Mouse (Mus musculus): ENCODE results near the gene Pheta2. TPM values are rescaled to one million over a fixed set of nuclear protein-coding genes. Genes with fewer than 3 reads are reported as not detected.

Pheta2 gene
- 1.8 and 2.3 TPM in 2 replicates for polyA plus RNA-seq (2012)

GRCm38 (mm10) chr15:82338593-82339112, at the start of gene Pheta2, which contains the start of the genes Naga and Smdt1:
TSS of gene Pheta2 (plus strand) at chr15:82338942.
TSS of gene Naga (minus strand) at chr15:82338925.
TSS of gene Smdt1 (plus strand) at chr15:82338959.
- no peak for TF ChIP-seq TAL1 (IDR thresholded peaks at IDR 0.05; ENCODE audit: low read length)
- Histone ChIP-seq H3K4me1 (ENCODE audit: control insufficient read depth) (peaks cover 74% of the 10 kb centered on the region), H3K27me3 (ENCODE audit: control insufficient read depth) (no peaks in the 10 kb centered on the region), H3K4me3 (replicated peaks) (peak within 1 kb of the TSS; percentile 91), H3K9me3 (ENCODE audit: control insufficient read depth, low read length) (peaks cover 2% of the 10 kb centered on the region; the same call in 1 of the 2 replicates), H3K36me3 (ENCODE audit: control insufficient read depth) (peaks cover 53% of the 10 kb centered on the region)

DNA sequence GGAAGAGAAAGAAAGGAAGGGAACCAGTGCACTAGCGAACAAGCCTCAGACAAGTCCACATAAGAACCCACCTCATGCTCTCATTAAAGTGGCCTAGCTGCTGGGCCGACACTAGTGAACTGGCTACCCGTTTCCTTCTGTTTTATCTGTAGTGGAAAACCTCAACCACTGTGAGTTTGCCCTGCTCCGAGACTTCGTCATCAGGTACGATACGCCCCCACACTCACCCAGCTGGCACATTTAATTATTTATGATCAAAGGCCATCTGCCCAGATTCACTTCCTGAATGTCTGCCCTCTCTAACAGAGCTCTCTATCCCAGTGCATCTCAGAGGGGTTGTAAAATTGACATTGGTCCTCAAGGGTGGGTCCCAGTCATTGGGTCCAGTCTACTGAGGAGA, 48.5 kb upstream of the Pheta2 start:
- H3K4me3 ChIP-seq (replicated peaks) = no peak overlapping the region
- peaks cover 11% of the 10 kb centered on the region for H3K4me1 ChIP-seq (ENCODE audit: control insufficient read depth)
- H3K9me3 ChIP-seq (ENCODE audit: control insufficient read depth, low read length) = no peaks in the 10 kb centered on the region
- H3K27me3 ChIP-seq (ENCODE audit: control insufficient read depth) = peaks cover 16% of the 10 kb centered on the region
- no peaks in the 10 kb centered on the region for H3K36me3 ChIP-seq (ENCODE audit: control insufficient read depth)
- no peak for TF ChIP-seq TAL1 (IDR thresholded peaks at IDR 0.05; ENCODE audit: low read length)
- TF ChIP-seq GATA1 (IDR thresholded peaks at IDR 0.05; ENCODE audit: low read length) = no peak

DNA sequence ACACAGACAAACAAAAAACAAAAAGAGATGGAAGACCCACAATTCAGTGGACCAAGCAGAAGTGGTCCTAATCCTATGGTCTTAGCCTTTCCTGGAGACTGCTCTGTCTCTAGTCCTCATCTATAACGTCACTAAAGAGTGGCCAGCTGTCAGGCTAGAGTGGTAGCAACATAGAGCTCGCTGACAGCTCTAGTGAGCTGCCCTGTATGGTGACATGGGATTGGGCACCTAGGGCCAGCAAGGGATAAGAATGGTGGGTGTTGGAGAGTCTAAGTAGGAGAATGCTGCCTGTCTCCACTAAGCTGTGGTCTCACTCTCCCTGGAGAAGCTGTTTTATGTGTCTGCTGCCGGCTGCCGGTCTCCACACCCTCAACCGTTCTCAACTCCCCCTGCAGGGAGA, 45.9 kb upstream of the Pheta2 start:
- peaks cover 11% of the 10 kb centered on the region for H3K4me1 ChIP-seq (ENCODE audit: control insufficient read depth)
- no peak overlapping the region for H3K4me3 ChIP-seq (replicated peaks)
- H3K9me3 ChIP-seq (ENCODE audit: control insufficient read depth, low read length) = no peaks in the 10 kb centered on the region
- TF ChIP-seq TAL1 (IDR thresholded peaks at IDR 0.05; ENCODE audit: low read length) = no peak
- no peak for TF ChIP-seq GATA1 (IDR thresholded peaks at IDR 0.05; ENCODE audit: low read length)
- peaks cover 10% of the 10 kb centered on the region for H3K27me3 ChIP-seq (ENCODE audit: control insufficient read depth)
- H3K36me3 ChIP-seq (ENCODE audit: control insufficient read depth) = no peaks in the 10 kb centered on the region

DNA sequence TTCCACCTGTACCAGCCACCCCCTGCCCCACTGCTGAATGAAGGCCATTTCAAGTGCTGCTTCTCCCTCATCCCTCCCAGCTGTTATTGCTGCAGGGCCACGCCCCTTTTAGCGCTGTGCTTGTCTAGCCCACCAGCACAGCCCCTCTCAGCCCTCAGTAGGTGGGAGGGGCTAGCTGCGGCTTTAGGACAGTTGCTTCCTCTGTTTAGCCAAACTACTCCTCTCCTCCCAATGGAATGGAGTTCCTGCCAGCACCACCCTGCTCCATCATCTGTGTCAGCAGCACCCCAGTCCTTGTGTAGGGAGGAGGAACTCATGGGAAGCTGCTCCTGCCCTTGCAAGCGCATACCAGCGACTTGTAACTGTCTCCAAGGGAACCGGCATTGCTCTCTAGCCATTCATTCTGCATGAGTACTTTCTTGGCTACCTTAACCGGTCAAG, 45.5 kb upstream of the Pheta2 start:
- Histone ChIP-seq H3K4me3 (replicated peaks) (no peak overlapping the region), H3K27me3 (ENCODE audit: control insufficient read depth) (peaks cover 10% of the 10 kb centered on the region), H3K36me3 (ENCODE audit: control insufficient read depth) (no peaks in the 10 kb centered on the region), H3K4me1 (ENCODE audit: control insufficient read depth) (peaks cover 11% of the 10 kb centered on the region), H3K9me3 (ENCODE audit: control insufficient read depth, low read length) (no peaks in the 10 kb centered on the region)
- no peak for TF ChIP-seq TAL1 (IDR thresholded peaks at IDR 0.05; ENCODE audit: low read length)
- no peak for TF ChIP-seq GATA1 (IDR thresholded peaks at IDR 0.05; ENCODE audit: low read length)

DNA sequence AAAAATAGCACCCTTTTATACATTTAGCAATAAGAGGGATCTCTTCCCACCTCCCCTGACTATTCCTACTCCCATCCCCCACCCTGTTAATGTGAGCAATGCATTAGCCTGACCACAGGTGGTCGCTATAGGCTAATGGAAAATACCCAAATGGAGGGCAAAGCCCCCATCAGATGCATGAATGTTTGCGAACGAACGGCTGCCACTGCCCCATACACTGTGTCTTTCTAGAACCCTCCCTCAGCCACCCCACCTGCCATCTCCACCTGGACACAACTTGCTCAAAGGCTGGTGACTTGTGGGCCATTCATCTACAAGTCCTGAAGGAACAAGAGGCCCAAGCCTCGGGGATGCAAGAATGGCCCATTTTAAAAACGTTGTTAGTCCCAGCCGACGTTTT, 44.7 kb upstream of the Pheta2 start:
- no peaks in the 10 kb centered on the region for H3K36me3 ChIP-seq (ENCODE audit: control insufficient read depth)
- H3K9me3 ChIP-seq (ENCODE audit: control insufficient read depth, low read length) = peaks cover 6% of the 10 kb centered on the region
- H3K4me1 ChIP-seq (ENCODE audit: control insufficient read depth) = peaks cover 15% of the 10 kb centered on the region
- H3K4me3 ChIP-seq (replicated peaks) = no peak overlapping the region
- TF ChIP-seq GATA1 (IDR thresholded peaks at IDR 0.05; ENCODE audit: low read length) = no peak
- no peak for TF ChIP-seq TAL1 (IDR thresholded peaks at IDR 0.05; ENCODE audit: low read length)
- peaks cover 15% of the 10 kb centered on the region for H3K27me3 ChIP-seq (ENCODE audit: control insufficient read depth)

GRCm38 (mm10) chr15:82298764-82299561, 39.8 kb upstream of the Pheta2 start, which contains the start of gene Wbp2nl:
TSS of gene Wbp2nl (plus strand) at chr15:82298954.
- H3K4me3 ChIP-seq (replicated peaks) = no peak within 1 kb of the TSS
- peaks cover 9% of the 10 kb centered on the region for H3K27me3 ChIP-seq (ENCODE audit: control insufficient read depth)
- TF ChIP-seq TAL1 (IDR thresholded peaks at IDR 0.05; ENCODE audit: low read length) (no peak), GATA1 (IDR thresholded peaks at IDR 0.05; ENCODE audit: low read length) (no peak)

DNA sequence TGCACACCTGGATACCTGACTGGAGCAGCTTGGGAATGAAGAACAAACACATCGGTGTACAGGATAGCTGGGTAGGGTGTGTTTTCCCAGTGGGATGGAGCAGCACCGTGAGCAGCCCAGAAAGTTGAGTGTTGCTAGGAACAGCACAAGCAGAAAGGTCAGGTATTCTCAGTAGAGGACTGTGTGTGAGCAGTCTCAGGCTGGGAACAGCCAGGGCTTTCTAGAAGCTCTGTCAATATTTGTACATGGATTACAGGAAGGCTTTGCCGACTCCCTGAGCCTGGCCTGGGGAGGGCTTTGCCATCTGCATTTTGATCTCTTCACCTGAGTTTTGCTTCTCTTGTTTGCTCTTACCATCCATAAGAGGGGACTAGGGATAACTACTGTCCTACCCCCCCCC, 31.6 kb upstream of the Pheta2 start:
- Histone ChIP-seq H3K36me3 (ENCODE audit: control insufficient read depth) (no peaks in the 10 kb centered on the region), H3K9me3 (ENCODE audit: control insufficient read depth, low read length) (no peaks in the 10 kb centered on the region), H3K27me3 (ENCODE audit: control insufficient read depth) (no peaks in the 10 kb centered on the region), H3K4me3 (replicated peaks) (no peak overlapping the region), H3K4me1 (ENCODE audit: control insufficient read depth) (no peaks in the 10 kb centered on the region)
- TF ChIP-seq TAL1 (IDR thresholded peaks at IDR 0.05; ENCODE audit: low read length) (no peak), GATA1 (IDR thresholded peaks at IDR 0.05; ENCODE audit: low read length) (no peak)

More at GRCm38 (mm10) chr15:82298764-82299561, 39.8 kb upstream of the Pheta2 start, which contains the start of gene Wbp2nl:
- no peaks in the 10 kb centered on the region for H3K36me3 ChIP-seq (ENCODE audit: control insufficient read depth)
- peaks cover 13% of the 10 kb centered on the region for H3K4me1 ChIP-seq (ENCODE audit: control insufficient read depth)
- peaks cover 6% of the 10 kb centered on the region for H3K9me3 ChIP-seq (ENCODE audit: control insufficient read depth, low read length)

GRCm38 (mm10) chr15:82308416-82308815, 30.3 kb upstream of the Pheta2 start:
- Histone ChIP-seq H3K4me3 (replicated peaks) (no peak overlapping the region), H3K36me3 (ENCODE audit: control insufficient read depth) (no peaks in the 10 kb centered on the region), H3K4me1 (ENCODE audit: control insufficient read depth) (no peaks in the 10 kb centered on the region), H3K27me3 (ENCODE audit: control insufficient read depth) (no peaks in the 10 kb centered on the region), H3K9me3 (ENCODE audit: control insufficient read depth, low read length) (no peaks in the 10 kb centered on the region)
- TF ChIP-seq GATA1 (IDR thresholded peaks at IDR 0.05; ENCODE audit: low read length) = no peak
- TF ChIP-seq TAL1 (IDR thresholded peaks at IDR 0.05; ENCODE audit: low read length) = no peak

GRCm38 (mm10) chr15:82317839-82318238, 20.9 kb upstream of the Pheta2 start:
- no peaks in the 10 kb centered on the region for H3K36me3 ChIP-seq (ENCODE audit: control insufficient read depth)

More at GRCm38 (mm10) chr15:82317839-82318238, 20.9 kb upstream of the Pheta2 start:
- peaks cover 6% of the 10 kb centered on the region for H3K9me3 ChIP-seq (ENCODE audit: control insufficient read depth, low read length)
- peaks cover 3% of the 10 kb centered on the region for H3K4me1 ChIP-seq (ENCODE audit: control insufficient read depth)
- TF ChIP-seq GATA1 (IDR thresholded peaks at IDR 0.05; ENCODE audit: low read length) = no peak
- no peak for TF ChIP-seq TAL1 (IDR thresholded peaks at IDR 0.05; ENCODE audit: low read length)
- no peak overlapping the region for H3K4me3 ChIP-seq (replicated peaks)
- no peaks in the 10 kb centered on the region for H3K27me3 ChIP-seq (ENCODE audit: control insufficient read depth)

All from erythroblast, embryonic 14.5 days (primary cell).